14 mouse cellular contexts compared by ENCODE assay signal in the genomic region with DNA sequence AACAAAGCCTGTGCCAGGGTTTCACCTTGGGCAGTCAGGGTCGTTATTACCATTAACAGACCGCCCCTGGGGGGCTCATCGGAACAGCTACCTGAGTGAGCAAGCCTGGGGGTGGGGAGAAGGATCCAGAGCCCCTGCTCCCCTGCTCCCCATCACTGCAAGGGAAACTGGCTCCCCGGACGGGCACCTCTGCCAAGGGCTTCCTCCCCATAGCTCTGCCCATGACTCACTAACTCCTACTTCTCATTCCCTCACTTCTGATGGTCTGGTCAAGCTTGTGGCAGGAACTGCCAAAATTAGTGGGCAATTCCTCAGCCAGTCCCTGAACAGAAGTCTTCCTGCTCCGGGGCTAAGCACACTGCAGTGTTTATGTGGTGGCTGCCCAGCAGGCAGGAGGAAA. TPM values are rescaled to one million over a fixed set of nuclear protein-coding genes. Genes with fewer than 3 reads are reported as not detected.
A peak's percentile ranks its signal among the peaks of the same experiment; 100 is the strongest.
DNase-seq lines count a peak whose midpoint lies in the region; ATAC-seq and TF ChIP-seq lines count a peak whose summit lies in the region.
"Had no signal": no experiment of that assay in that cellular context is flagged by ENCODE, and none has a peak within 500 bp of the region (broad histone marks: within the 10 kb centered on the region; RNA-seq: fewer than 3 reads in every experiment).

No protein-coding gene starts in this region.

- peaks cover 5% of the 10 kb centered on the region for H3K4me1 ChIP-seq in ES-Bruce4 (ENCODE audit: control insufficient read depth, insufficient read depth, low read length)
- no peaks in the 10 kb centered on the region; the same call in 1 of the 2 replicates for H3K4me1 ChIP-seq in embryonic facial prominence, embryonic 15.5 days
- H3K4me1 ChIP-seq in forebrain, embryonic 15.5 days, result no peaks in the 10 kb centered on the region
- H3K4me1 ChIP-seq in hindbrain, embryonic 16.5 days (ENCODE audit: control insufficient read depth, insufficient read depth, low read depth, low read length), result no peaks in the 10 kb centered on the region

- intact Hi-C loops in heart, postnatal 36 days (cut with DNase I), result no loop called here

- WGBS in embryonic facial prominence, embryonic 15.5 days, result 48% methylated on average over 6 of the region's 6 CpGs
- 71% methylated on average over 6 of the region's 6 CpGs for WGBS in forebrain, embryonic 15.5 days
- WGBS in hindbrain, embryonic 16.5 days, result 62% methylated on average over 6 of the region's 6 CpGs

- no peak overlapping the region for H3K4me3 ChIP-seq in ES-Bruce4 (ENCODE audit: low read depth, low read length)
- no peak overlapping the region for H3K4me3 ChIP-seq in embryonic facial prominence, embryonic 15.5 days (replicated peaks)
- no peak overlapping the region for H3K4me3 ChIP-seq in forebrain, embryonic 15.5 days
- H3K4me3 ChIP-seq in hindbrain, embryonic 16.5 days (ENCODE audit: low read length), result no peak overlapping the region
- H3K4me3 ChIP-seq: erythroblast, embryonic 14.5 days had no signal

- no peaks in the 10 kb centered on the region for H3K9me3 ChIP-seq in ES-Bruce4 (replicated peaks; ENCODE audit: control insufficient read depth, insufficient read depth, low read length, poor library complexity, severe bottlenecking)
- H3K9me3 ChIP-seq in embryonic facial prominence, embryonic 15.5 days (replicated peaks), result no peaks in the 10 kb centered on the region
- H3K9me3 ChIP-seq in forebrain, embryonic 15.5 days, result no peaks in the 10 kb centered on the region
- H3K9me3 ChIP-seq in hindbrain, embryonic 16.5 days (ENCODE audit: control insufficient read depth, low read length), result no peaks in the 10 kb centered on the region

- no peak for TF ChIP-seq POLR2A in ES-Bruce4 (IDR thresholded peaks at IDR 0.05; ENCODE audit: insufficient read depth, low read length)

- TF ChIP-seq CTCF in ES-Bruce4 (IDR thresholded peaks at IDR 0.05; ENCODE audit: low read depth, low read length), result no peak

- peak; percentile 71; the same call in 1 of the 2 replicates for ATAC-seq in embryonic facial prominence, embryonic 15.5 days (ENCODE audit: insufficient number of reproducible peaks, low FRiP score, low TSS enrichment, low read depth)
- no peak for ATAC-seq in forebrain, embryonic 15.5 days (replicated peaks)
- ATAC-seq in hindbrain, embryonic 16.5 days, result no peak

- no peak overlapping the region for H3K9ac ChIP-seq in ES-Bruce4 (ENCODE audit: low read depth, poor library complexity, severe bottlenecking)
- no peak overlapping the region for H3K9ac ChIP-seq in embryonic facial prominence, embryonic 15.5 days
- H3K9ac ChIP-seq in forebrain, embryonic 15.5 days (replicated peaks), result no peak overlapping the region
- no peak overlapping the region for H3K9ac ChIP-seq in hindbrain, embryonic 16.5 days (ENCODE audit: low read depth, low read length)

- no peaks in the 10 kb centered on the region for H3K27me3 ChIP-seq in ES-Bruce4 (ENCODE audit: control insufficient read depth, insufficient read depth, low read length, poor library complexity, severe bottlenecking)
- H3K27me3 ChIP-seq in embryonic facial prominence, embryonic 15.5 days, result no peaks in the 10 kb centered on the region
- no peaks in the 10 kb centered on the region for H3K27me3 ChIP-seq in forebrain, embryonic 15.5 days
- H3K27me3 ChIP-seq in hindbrain, embryonic 16.5 days (replicated peaks; ENCODE audit: control insufficient read depth, insufficient read depth, low read length), result no peaks in the 10 kb centered on the region

- no peak overlapping the region for H3K4me2 ChIP-seq in embryonic facial prominence, embryonic 15.5 days (replicated peaks)
- H3K4me2 ChIP-seq in forebrain, embryonic 15.5 days (replicated peaks), result no peak overlapping the region
- H3K4me2 ChIP-seq in hindbrain, embryonic 16.5 days (ENCODE audit: low read length), result no peak overlapping the region

- peak overlapping the region; percentile 59 for H3K27ac ChIP-seq in ES-Bruce4 (ENCODE audit: insufficient read depth, low read length)
- peak overlapping the region; percentile 65 for H3K27ac ChIP-seq in embryonic facial prominence, embryonic 15.5 days (replicated peaks)
- no peak overlapping the region for H3K27ac ChIP-seq in forebrain, embryonic 15.5 days (replicated peaks)
- no peak overlapping the region for H3K27ac ChIP-seq in hindbrain, embryonic 16.5 days (ENCODE audit: low read depth, low read length)
- H3K27ac ChIP-seq: macrophage had no signal

- no peak for TF ChIP-seq EP300 in ES-Bruce4 (IDR thresholded peaks at IDR 0.05; ENCODE audit: insufficient read depth, low read depth, low read length)

- peak; percentile 88 for DNase-seq in heart, adult 11 months
- no peak for DNase-seq in heart, postnatal 36 days
- peak; percentile 39 for DNase-seq in heart, postnatal 4 days
- DNase-seq in layer of hippocampus, adult 8-10 months (ENCODE audit: low spot score in 2 of 2), result no peak
- DNase-seq: cerebellum, adult 9-11 months; kidney, postnatal 36 days had no signal

- no peaks in the 10 kb centered on the region for H3K36me3 ChIP-seq in ES-Bruce4 (ENCODE audit: control insufficient read depth, insufficient read depth, low read length, poor library complexity, severe bottlenecking)
- no peaks in the 10 kb centered on the region for H3K36me3 ChIP-seq in embryonic facial prominence, embryonic 15.5 days
- H3K36me3 ChIP-seq in forebrain, embryonic 15.5 days, result no peaks in the 10 kb centered on the region
- no peaks in the 10 kb centered on the region for H3K36me3 ChIP-seq in hindbrain, embryonic 16.5 days (ENCODE audit: control insufficient read depth, insufficient read depth, low read length)

RNA-seq across cellular contexts. Expression of a gene that starts 18.9 kb away (rescaled TPM):
- not detected for total RNA-seq in heart, postnatal 36 days (2021)
- polyA plus RNA-seq in ES-Bruce4 (2011; ENCODE audit: insufficient read depth, insufficient read length, low read depth, missing spikeins), result not detected in 2 replicates
- polyA plus RNA-seq in embryonic facial prominence, embryonic 15.5 days (2015; fragmentation: Nextera tagmentation; extraction: Ambion mirVana), result 1.1 and 1.5 TPM in 2 replicates
- total RNA-seq in heart, postnatal 4 days (2021), result not detected
- not detected for total RNA-seq in layer of hippocampus, adult 8-10 months (2022)
- not detected in 2 replicates for polyA plus RNA-seq in forebrain, embryonic 15.5 days (2015; fragmentation: Nextera tagmentation; extraction: Ambion mirVana)
- 0.14 TPM in 1 of 2 replicates, not detected in the other for polyA plus RNA-seq in hindbrain, embryonic 16.5 days (2015; fragmentation: Nextera tagmentation; extraction: Ambion mirVana)
- total RNA-seq: granulocyte monocyte progenitor cell, adult 5-6 weeks; left cerebral cortex, postnatal 36 days had no signal
- polyA plus RNA-seq: erythroblast, embryonic 14.5 days; macrophage had no signal

RNA-seq across cellular contexts. Expression of a gene that starts 19.1 kb away (rescaled TPM):
- total RNA-seq in heart, postnatal 36 days (2021), result under 1 TPM; 0.27 to 0.39 TPM
- polyA plus RNA-seq in ES-Bruce4 (2011; ENCODE audit: insufficient read depth, insufficient read length, low read depth, missing spikeins), result 15.7 and 18.6 TPM in 2 replicates
- polyA plus RNA-seq in embryonic facial prominence, embryonic 15.5 days (2015; fragmentation: Nextera tagmentation; extraction: Ambion mirVana), result 2.5 and 2.9 TPM in 2 replicates
- under 1 TPM; 0.65 to 0.81 TPM for total RNA-seq in heart, postnatal 4 days (2021)
- total RNA-seq in layer of hippocampus, adult 8-10 months (2022), result 1 to 10 TPM in 1 of 4 experiments, under 1 TPM in 3; 0.35 to 1.2 (median 0.87) TPM
- polyA plus RNA-seq in forebrain, embryonic 15.5 days (2015; fragmentation: Nextera tagmentation; extraction: Ambion mirVana), result 0.10 TPM in 2 replicates
- 0.20 and 0.24 TPM in 2 replicates for polyA plus RNA-seq in hindbrain, embryonic 16.5 days (2015; fragmentation: Nextera tagmentation; extraction: Ambion mirVana)
- total RNA-seq: granulocyte monocyte progenitor cell, adult 5-6 weeks had no signal
- polyA plus RNA-seq: macrophage had no signal

Comparison
In these comparisons a context has a peak if more than half of its experiments do, and no peak if none do; other contexts are left out.
1. DNase-seq: peak in heart, adult 11 months (single experiment) and heart, postnatal 4 days (single experiment); none in heart, postnatal 36 days (0 of 2) and layer of hippocampus, adult 8-10 months (0 of 2).
2. H3K27ac ChIP-seq: peak in ES-Bruce4 (single experiment) and embryonic facial prominence, embryonic 15.5 days (single experiment); none in forebrain, embryonic 15.5 days (single experiment) and hindbrain, embryonic 16.5 days (single experiment).